Mouse (Mus musculus) heart, postnatal 0 days (tissue): ENCODE results near the gene Lamc3.

Experiments used
- CTCF ChIP-seq: IDR thresholded peaks from 2 replicates; pipeline ENCODE4 v1.5.1; 2016; ENCODE audit warnings: antibody characterized with exemption, control low read depth, low read depth
- EP300 ChIP-seq: IDR thresholded peaks from 2 replicates; pipeline ENCODE4 v1.6.1; 2016; ENCODE audit warnings: antibody characterized with exemption, low read depth

DNA sequence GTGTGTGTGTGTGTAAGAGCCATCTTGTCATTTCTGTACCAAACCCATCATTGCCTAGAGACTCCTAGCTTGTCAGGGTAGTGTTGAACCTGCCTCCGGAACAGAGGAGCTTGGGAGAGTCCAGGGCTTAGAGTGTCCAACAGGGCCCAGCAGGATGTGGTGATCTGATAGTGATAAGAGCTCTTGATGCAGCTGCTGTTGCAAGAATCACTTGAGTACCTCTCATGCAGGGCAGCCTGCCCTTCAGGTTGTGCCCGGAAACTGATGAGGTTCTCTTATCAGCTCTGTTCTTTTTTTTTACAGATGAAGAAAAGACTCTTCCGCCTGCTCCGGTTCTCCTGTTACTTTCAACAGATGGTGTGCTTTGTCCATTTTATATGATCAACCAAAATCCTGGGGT lies 103.9 kb downstream of the Lamc3 start:
- no peak for TF ChIP-seq CTCF
- no peak for TF ChIP-seq EP300
